Mouse (Mus musculus) neutrophil, adult 59 days (primary cell): ENCODE measurements around the gene Gm49325. TPM values are rescaled to one million over a fixed set of nuclear protein-coding genes. Genes with fewer than 3 reads are reported as not detected.

ENCODE experiments used
- total RNA-seq, 2 experiments: library from RNA; stranded (reverse); gene quantifications; 1 replicate in 1 of 2; 2 replicates in 1 of 2; pipeline ENCODE4 v1.2.4; 2023

The Gm49325 gene
- not detected for total RNA-seq

GRCm38 (mm10) chr10:77605908-77606826 lies at the start of gene Gm49325, which contains the start of gene Sumo3:
TSS of gene Gm49325 (plus strand) at chr10:77606197.
TSS of gene Sumo3 (plus strand) at chr10:77606097.

DNA sequence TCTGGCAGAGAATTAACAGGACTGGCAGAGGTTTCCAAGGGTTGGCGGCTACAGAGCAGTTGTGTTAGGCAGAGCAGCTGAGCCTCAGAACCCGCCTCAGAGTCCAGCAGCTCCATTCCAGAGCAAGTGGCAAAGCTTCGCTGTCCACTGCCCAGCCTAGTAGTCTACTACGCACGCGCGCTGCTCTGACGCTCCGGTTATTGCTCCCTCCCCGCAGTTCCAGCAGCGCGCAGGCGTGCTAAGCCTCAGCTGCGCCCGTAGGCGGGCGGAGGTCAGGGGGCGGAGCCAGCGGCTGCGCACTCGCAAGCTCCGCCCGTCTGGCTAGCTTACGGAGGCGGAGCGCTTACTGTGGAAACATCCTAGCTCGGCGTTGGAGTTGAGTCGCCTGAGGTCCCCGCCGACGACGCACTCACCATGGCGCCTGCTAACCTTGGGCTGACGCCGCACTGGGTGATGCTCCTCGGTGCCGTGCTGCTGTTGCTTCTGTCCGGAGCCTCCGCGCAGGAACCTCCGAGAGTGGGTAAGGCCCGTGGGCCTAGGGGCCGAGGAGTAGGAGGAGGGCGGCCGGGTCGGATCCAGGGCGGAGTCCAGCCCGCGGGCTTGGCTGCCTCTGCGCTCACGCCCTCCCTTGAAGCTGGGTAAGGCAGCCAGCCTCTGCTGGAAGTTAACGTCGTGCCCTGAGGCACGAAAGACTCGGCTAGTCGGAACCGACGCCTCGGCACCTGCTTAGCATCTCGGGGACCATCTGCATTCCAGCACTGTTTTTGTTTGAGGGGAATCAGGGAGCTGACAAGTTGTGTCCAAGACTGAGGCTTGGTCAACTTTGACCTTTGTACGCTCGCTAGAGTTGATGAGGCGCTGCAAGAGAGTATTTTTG lies 24.4 kb upstream of the Gm49325 start, which contains the start of gene Pttg1ip:
Pttg1ip (plus strand) TSS at position 313 of the 877 bp plus-strand sequence.

GRCm38 (mm10) chr10:77622055-77622988 lies 16.3 kb downstream of the Gm49325 start, which contains the start of gene Ube2g2:
TSS of gene Ube2g2 (plus strand) at chr10:77622275.

DNA sequence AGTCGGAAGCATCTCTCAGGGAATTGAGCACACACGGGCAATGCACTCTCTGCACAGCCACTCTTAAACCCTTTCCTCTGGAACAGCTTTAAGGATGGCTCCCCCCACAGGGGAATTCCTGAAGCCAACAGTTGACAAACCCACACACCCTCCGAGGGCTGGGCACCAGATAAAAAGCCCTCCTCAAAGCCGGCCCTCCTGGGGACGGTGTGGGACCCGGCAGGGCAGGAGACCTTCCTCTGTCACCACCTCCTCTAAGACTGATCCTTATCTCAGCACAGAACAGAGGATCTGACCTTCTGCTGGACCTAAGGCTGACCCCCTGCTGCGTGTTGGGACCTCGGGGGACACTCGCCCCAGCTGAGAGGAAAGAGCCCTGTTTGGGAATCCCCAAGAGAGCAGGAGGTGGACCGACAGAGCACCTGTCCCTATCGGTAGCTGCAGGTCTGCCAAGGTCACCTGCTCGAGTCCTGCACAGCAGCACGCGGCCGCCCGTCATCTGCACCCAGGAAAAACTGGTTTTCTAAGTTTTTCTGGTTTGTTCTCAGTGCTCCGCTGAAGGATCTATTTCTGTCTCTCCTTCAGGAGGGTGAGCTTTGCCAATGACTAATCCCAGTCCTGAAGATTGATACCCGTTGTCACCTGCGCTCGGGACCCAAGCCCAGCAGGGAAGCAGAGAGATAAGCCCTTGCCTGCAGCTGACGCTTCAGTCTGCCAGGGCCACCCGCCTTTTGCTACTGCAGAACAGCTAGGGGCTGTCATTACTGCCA lies 80.1 kb downstream of the Gm49325 start, which contains the start of gene Tspear:
Tspear (plus strand) TSS at position 675 of the 770 bp plus-strand sequence.

GRCm38 (mm10) chr10:77690356-77690807 lies 84.4 kb downstream of the Gm49325 start, which contains the start of gene Gm19402:
TSS of gene Gm19402 (minus strand) at chr10:77690757.

Other genes with a start within 250 kb of the Gm49325 start
- gene Adarb1, start 187.9 kb upstream of the Gm49325 start, total RNA-seq = under 1 TPM; 0.22 to 0.36 TPM
- gene Fam207a, start 90.4 kb upstream of the Gm49325 start, total RNA-seq = 10 to 100 TPM; 14.1 to 14.8 TPM
- gene Itgb2, start 75.9 kb upstream of the Gm49325 start, total RNA-seq = 100 to 1,000 TPM; 864 to 906 TPM
- gene Pttg1ip, start 24.5 kb upstream of the Gm49325 start, total RNA-seq = 10 to 100 TPM; 84.8 to 91.5 TPM
- 10 to 100 TPM; 53.3 to 62.0 TPM for gene Sumo3, start 100 bp upstream of the Gm49325 start, total RNA-seq
- gene Ube2g2, start 16.1 kb downstream of the Gm49325 start, total RNA-seq = 10 to 100 TPM; 31.4 to 37.3 TPM
- gene Tspear, start 80.4 kb downstream of the Gm49325 start, total RNA-seq = not detected
- gene Gm19402, start 84.6 kb downstream of the Gm49325 start, total RNA-seq = not detected
- gene Gm9508, start 91.0 kb downstream of the Gm49325 start, total RNA-seq = not detected
- not detected for gene Gm10272, start 100.4 kb downstream of the Gm49325 start, total RNA-seq
- gene Gm10024, start 105.3 kb downstream of the Gm49325 start, total RNA-seq = not detected
- not detected for gene Gm10142, start 109.6 kb downstream of the Gm49325 start, total RNA-seq
- gene Krtap12-1, start 114.4 kb downstream of the Gm49325 start, total RNA-seq = not detected
- not detected for gene Gm10100, start 120.3 kb downstream of the Gm49325 start, total RNA-seq
- not detected for gene Gm18596, start 136.4 kb downstream of the Gm49325 start, total RNA-seq
- not detected for gene Gm9736, start 145.2 kb downstream of the Gm49325 start, total RNA-seq
- not detected for gene Gm3233, start 153.5 kb downstream of the Gm49325 start, total RNA-seq
- not detected for gene Gm3238, start 165.1 kb downstream of the Gm49325 start, total RNA-seq
- not detected for gene Gm7138, start 170.7 kb downstream of the Gm49325 start, total RNA-seq
- gene Gm3250, start 176.3 kb downstream of the Gm49325 start, total RNA-seq = not detected
- not detected for gene Gm7137, start 182.0 kb downstream of the Gm49325 start, total RNA-seq
- gene Gm9639, start 188.9 kb downstream of the Gm49325 start, total RNA-seq = not detected
- not detected for gene Gm19668, start 192.9 kb downstream of the Gm49325 start, total RNA-seq
- gene Gm9507, start 205.6 kb downstream of the Gm49325 start, total RNA-seq = not detected
- not detected for gene Gm2696, start 208.5 kb downstream of the Gm49325 start, total RNA-seq
- not detected for gene Krtap10-4, start 220.9 kb downstream of the Gm49325 start, total RNA-seq
- not detected for gene Krtap10-10, start 229.8 kb downstream of the Gm49325 start, total RNA-seq
- not detected for gene Gm36176, start 240.6 kb downstream of the Gm49325 start, total RNA-seq
- not detected for gene Gm10318, start 246.7 kb downstream of the Gm49325 start, total RNA-seq